Mouse (Mus musculus) lung, postnatal 0 days (tissue): ENCODE measurements around the gene Cc2d2b. TPM values are rescaled to one million over a fixed set of nuclear protein-coding genes. Genes with fewer than 3 reads are reported as not detected.

ENCODE experiments used
- ATAC-seq: fragments of 200-750 bp; cut with Nextera tagmentation; 2 replicates; pipeline ENCODE4 v1.8.0; 2017; ENCODE audit warnings: moderate library complexity
- DNase-seq: peaks from one replicate; pipeline ENCODE4 v3.0.0-alpha.2; 2016; ENCODE audit warnings: low spot score
- H3K27ac ChIP-seq: fragments of 300-500 bp; sonication (generic); 2 replicates; pipeline ENCODE4 v1.5.1; 2014; ENCODE audit warnings: antibody characterized with exemption, mild to moderate bottlenecking, low read length, mixed read lengths
- H3K27me3 ChIP-seq: fragments of 300-500 bp; sonication (generic); replicated peaks from 2 replicates; pipeline ENCODE4 v1.6.1; 2014; ENCODE audit warnings: low read length, mixed read lengths; ENCODE audit not compliant: insufficient read depth
- H3K36me3 ChIP-seq: fragments of 300-500 bp; sonication (generic); 2 replicates; pipeline ENCODE4 v1.6.1; 2014; ENCODE audit warnings: low read length, mixed read lengths; ENCODE audit not compliant: insufficient read depth
- H3K4me1 ChIP-seq: fragments of 300-500 bp; sonication (generic); 2 replicates; pipeline ENCODE4 v1.6.1; 2014; ENCODE audit warnings: antibody characterized with exemption, low read depth, low read length, mixed read lengths; ENCODE audit not compliant: insufficient read depth
- H3K4me2 ChIP-seq: fragments of 300-500 bp; sonication (generic); replicated peaks from 2 replicates; pipeline ENCODE4 v1.6.1; 2014; ENCODE audit warnings: low read depth, mild to moderate bottlenecking, low read length, moderate library complexity, mixed read lengths
- H3K4me3 ChIP-seq: fragments of 300-500 bp; sonication (generic); 2 replicates; pipeline ENCODE4 v1.5.1; 2014; ENCODE audit warnings: low read depth, low read length
- H3K9ac ChIP-seq: fragments of 300-500 bp; sonication (generic); replicated peaks from 2 replicates; pipeline ENCODE4 v1.6.1; 2014; ENCODE audit warnings: low read depth, mild to moderate bottlenecking
- H3K9me3 ChIP-seq: fragments of 300-500 bp; sonication (generic); 2 replicates; pipeline ENCODE4 v1.6.1; 2016; ENCODE audit warnings: low read length, mixed read lengths
- CTCF ChIP-seq: IDR thresholded peaks from 2 replicates; pipeline ENCODE4 v1.5.1; 2016; ENCODE audit warnings: antibody characterized with exemption, mild to moderate bottlenecking
- EP300 ChIP-seq: IDR thresholded peaks from 2 replicates; pipeline ENCODE4 v1.6.1; 2016; ENCODE audit warnings: antibody characterized with exemption, mild to moderate bottlenecking, control low read depth
- WGBS: fragments of 180-500 bp; shearing (Covaris S2); extraction: QIAGEN DNeasy Blood & Tissue Kit; methylation state at CpG from one replicate; pipeline ENCODE4 v1.1.7; 2014; 5-methylcytosine and 5-hydroxymethylcytosine counted together
- polyA plus RNA-seq: library from polyadenylated mRNA; unstranded; fragments of >200 nt; fragmentation: Nextera tagmentation; extraction: Ambion mirVana; gene quantifications from 2 replicates; pipeline ENCODE4 v1.2.1, GENCODE M21; 2015

The Cc2d2b gene
- polyA plus RNA-seq, 1 experiment from 2014 or later: 0.33 TPM

- no peak for ATAC-seq
- no peak for TF ChIP-seq CTCF
- no peak for TF ChIP-seq EP300
- H3K9ac ChIP-seq: no peak overlapping the region
- H3K27me3 ChIP-seq: no peaks in the 10 kb centered on the region
- H3K4me2 ChIP-seq: no peak overlapping the region
- 81% methylated on average over 12 of the region's 12 CpGs for WGBS
- no peaks in the 10 kb centered on the region for H3K4me1 ChIP-seq
- H3K27ac ChIP-seq: no peak overlapping the region
- no peaks in the 10 kb centered on the region for H3K9me3 ChIP-seq
- no peak for DNase-seq
- H3K4me3 ChIP-seq: no peak overlapping the region
- H3K36me3 ChIP-seq: peaks cover 23% of the 10 kb centered on the region
Measured at GRCm38 (mm10) chr19:40849391-40849790, 100.8 kb downstream of the Cc2d2b start.

GRCm38 (mm10) chr19:40859555-40859954 is 111.0 kb downstream of the Cc2d2b start:
- TF ChIP-seq EP300: no peak
- TF ChIP-seq CTCF: no peak
- peak; percentile 67 for DNase-seq
- WGBS: 23% methylated on average over 4 of the region's 4 CpGs
- no peak overlapping the region for H3K4me3 ChIP-seq
- no peaks in the 10 kb centered on the region for H3K9me3 ChIP-seq
- no peak overlapping the region for H3K9ac ChIP-seq
- H3K4me2 ChIP-seq: no peak overlapping the region
- H3K27me3 ChIP-seq: no peaks in the 10 kb centered on the region
- no peaks in the 10 kb centered on the region for H3K4me1 ChIP-seq
- H3K36me3 ChIP-seq: no peaks in the 10 kb centered on the region
- peak; percentile 78 for ATAC-seq
- no peak overlapping the region for H3K27ac ChIP-seq

GRCm38 (mm10) chr19:40868284-40868683 is 119.7 kb downstream of the Cc2d2b start:
- DNase-seq: peak; percentile 84
- no peaks in the 10 kb centered on the region for H3K4me1 ChIP-seq
- WGBS: 8% methylated on average over 5 of the region's 5 CpGs
- no peak overlapping the region for H3K27ac ChIP-seq
- TF ChIP-seq CTCF (no peak), EP300 (no peak)
- no peaks in the 10 kb centered on the region for H3K9me3 ChIP-seq
- H3K27me3 ChIP-seq: no peaks in the 10 kb centered on the region
- no peaks in the 10 kb centered on the region for H3K36me3 ChIP-seq
- H3K4me2 ChIP-seq: peak overlapping the region; percentile 8; the same call in 1 of the 2 replicates
- H3K9ac ChIP-seq: no peak overlapping the region
- H3K4me3 ChIP-seq: no peak overlapping the region
- peak; percentile 58 for ATAC-seq

GRCm38 (mm10) chr19:40869425-40870105 is 121.0 kb downstream of the Cc2d2b start:
- no peaks in the 10 kb centered on the region for H3K27me3 ChIP-seq
- no peaks in the 10 kb centered on the region for H3K4me1 ChIP-seq
- TF ChIP-seq CTCF (no peak), EP300 (no peak)
- no peak overlapping the region for H3K27ac ChIP-seq
- H3K4me2 ChIP-seq: no peak overlapping the region
- no peaks in the 10 kb centered on the region for H3K9me3 ChIP-seq
- no peaks in the 10 kb centered on the region for H3K36me3 ChIP-seq
- H3K4me3 ChIP-seq: no peak overlapping the region
- H3K9ac ChIP-seq: no peak overlapping the region
- no peak for DNase-seq
- no peak for ATAC-seq
- 87% methylated on average over 3 of the region's 3 CpGs for WGBS

DNA sequence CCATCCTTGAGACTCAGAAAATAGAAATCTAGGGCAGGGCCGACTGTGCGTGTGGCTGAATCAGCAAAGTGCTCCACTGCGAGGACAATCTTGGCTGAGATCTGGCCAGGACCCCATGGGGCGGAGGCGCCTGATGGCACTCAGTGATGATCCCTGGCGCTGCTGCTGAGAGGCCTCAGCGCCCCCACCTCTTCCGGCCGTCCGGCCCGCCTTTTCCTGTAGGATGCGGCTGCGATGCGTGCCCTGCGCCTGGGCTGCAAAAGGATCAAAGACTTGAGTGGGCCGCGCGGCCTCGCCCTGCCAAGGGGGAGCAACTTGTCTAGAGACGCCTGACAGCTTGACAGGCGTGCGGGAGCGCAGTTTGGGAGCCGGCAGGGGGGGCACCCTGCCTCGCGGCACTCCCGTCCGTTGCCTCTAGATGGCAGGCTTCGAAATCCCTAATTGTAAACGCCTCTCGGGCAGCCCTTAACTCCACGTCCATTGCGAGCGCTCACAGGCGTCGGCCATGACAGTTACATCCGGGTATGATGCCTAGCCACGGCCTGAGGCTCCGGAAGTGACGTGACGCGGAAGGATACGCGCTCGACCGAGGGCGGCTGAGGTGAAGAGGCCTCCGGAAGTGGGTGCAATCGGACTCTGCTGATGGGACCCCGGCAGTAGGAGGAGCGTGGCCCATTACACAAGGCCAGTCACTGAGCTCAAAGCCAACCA is 124.6 kb downstream of the Cc2d2b start:
- DNase-seq: peak; percentile 98
- WGBS: 2% methylated on average over 51 of the region's 51 CpGs
- peak; percentile 97 for ATAC-seq
- peak overlapping the region; percentile 69 for H3K4me2 ChIP-seq
- TF ChIP-seq EP300: 0 out of 2 replicates have a peak, but pooled peaks have one; percentile 67
- peak; percentile 74 for TF ChIP-seq CTCF
- H3K4me3 ChIP-seq: peak overlapping the region; percentile 43
- no peaks in the 10 kb centered on the region for H3K36me3 ChIP-seq
- peaks cover 12% of the 10 kb centered on the region; the same call in 1 of the 2 replicates for H3K27me3 ChIP-seq
- H3K4me1 ChIP-seq: no peaks in the 10 kb centered on the region
- no peaks in the 10 kb centered on the region for H3K9me3 ChIP-seq
- no peak overlapping the region for H3K9ac ChIP-seq
- H3K27ac ChIP-seq: peak overlapping the region; percentile 78

Other genes with a start within 250 kb of the Cc2d2b start
- 36.4 and 38.7 TPM in 2 replicates for gene Sorbs1, start 235.0 kb upstream of the Cc2d2b start, polyA plus RNA-seq
- 11.1 and 13.6 TPM in 2 replicates for gene Aldh18a1, start 160.3 kb upstream of the Cc2d2b start, polyA plus RNA-seq
- gene Tctn3, start 136.5 kb upstream of the Cc2d2b start, polyA plus RNA-seq: 7.2 and 7.8 TPM in 2 replicates
- gene Entpd1, start 136.4 kb upstream of the Cc2d2b start, polyA plus RNA-seq: 27.9 and 32.2 TPM in 2 replicates
- 12.7 and 14.8 TPM in 2 replicates for gene Ccnj, start 82.5 kb downstream of the Cc2d2b start, polyA plus RNA-seq
- 5.9 and 6.7 TPM in 2 replicates for gene Zfp518a, start 146.0 kb downstream of the Cc2d2b start, polyA plus RNA-seq
- gene Blnk, start 245.8 kb downstream of the Cc2d2b start, polyA plus RNA-seq: 0.58 TPM in 2 replicates